Mouse (Mus musculus) midbrain, embryonic 13.5 days (tissue): ENCODE data around the gene Med25. TPM values are rescaled to one million over a fixed set of nuclear protein-coding genes. Genes with fewer than 3 reads are reported as not detected.

Experiments
- ATAC-seq: fragments of 200-750 bp; cut with Nextera tagmentation; 2 replicates; pipeline ENCODE4 v1.8.0; 2017; ENCODE audit warnings: mild to moderate bottlenecking, moderate TSS enrichment, moderate library complexity
- H3K27ac ChIP-seq: fragments of 300-500 bp; sonication (generic); 2 replicates; pipeline ENCODE4 v1.5.1; 2015; ENCODE audit warnings: inconsistent platforms, mild to moderate bottlenecking, moderate library complexity
- H3K27me3 ChIP-seq: fragments of 300-500 bp; sonication (generic); 2 replicates; pipeline ENCODE4 v1.6.1; 2015; ENCODE audit warnings: mild to moderate bottlenecking, inconsistent platforms
- H3K36me3 ChIP-seq: fragments of 300-500 bp; sonication (generic); 2 replicates; pipeline ENCODE4 v1.6.1; 2015; ENCODE audit warnings: mild to moderate bottlenecking, inconsistent platforms
- H3K4me1 ChIP-seq: fragments of 300-500 bp; sonication (generic); replicated peaks from 2 replicates; pipeline ENCODE4 v1.6.1; 2015; ENCODE audit warnings: inconsistent platforms
- H3K4me2 ChIP-seq: fragments of 300-500 bp; sonication (generic); replicated peaks from 2 replicates; pipeline ENCODE4 v1.6.1; 2015; ENCODE audit warnings: moderate library complexity, mild to moderate bottlenecking, inconsistent platforms
- H3K4me3 ChIP-seq: fragments of 300-500 bp; sonication (generic); replicated peaks from 2 replicates; pipeline ENCODE4 v1.5.1; 2015; ENCODE audit warnings: mild to moderate bottlenecking, inconsistent platforms
- H3K9ac ChIP-seq: fragments of 300-500 bp; sonication (generic); replicated peaks from 2 replicates; pipeline ENCODE4 v1.6.1; 2015; ENCODE audit warnings: mild to moderate bottlenecking, inconsistent platforms
- H3K9me3 ChIP-seq: fragments of 300-500 bp; sonication (generic); 2 replicates; pipeline ENCODE4 v1.6.1; 2016; ENCODE audit warnings: mild to moderate bottlenecking, inconsistent platforms
- WGBS: fragments of 180-500 bp; shearing (Covaris S2); methylation state at CpG from one replicate; pipeline ENCODE4 v1.1.7; 2015; 5-methylcytosine and 5-hydroxymethylcytosine counted together
- polyA plus RNA-seq: library from polyadenylated mRNA; unstranded; fragments of >200 nt; fragmentation: Nextera tagmentation; extraction: Ambion mirVana; gene quantifications from 2 replicates; pipeline ENCODE4 v1.2.1, GENCODE M21; 2015

The Med25 gene
- polyA plus RNA-seq, 1 experiment from 2014 or later, result 162 TPM

- H3K9me3 ChIP-seq, result no peaks in the 10 kb centered on the region
- H3K9ac ChIP-seq, result no peak overlapping the region
- no peak overlapping the region for H3K4me3 ChIP-seq
- no peaks in the 10 kb centered on the region for H3K27me3 ChIP-seq
- no peak for ATAC-seq
- H3K4me2 ChIP-seq, result no peak overlapping the region
- 91% methylated on average over 15 of the region's 15 CpGs for WGBS
- H3K36me3 ChIP-seq, result peaks cover 98% of the 10 kb centered on the region
- no peak overlapping the region for H3K27ac ChIP-seq
- H3K4me1 ChIP-seq, result no peaks in the 10 kb centered on the region
Measured at GRCm38 (mm10) chr7:44908706-44909476, 16.4 kb upstream of the Med25 start.

GRCm38 (mm10) chr7:44905430-44905829 lies 12.9 kb upstream of the Med25 start:
- peaks cover 98% of the 10 kb centered on the region for H3K36me3 ChIP-seq
- no peak overlapping the region for H3K4me2 ChIP-seq
- H3K9ac ChIP-seq, result no peak overlapping the region
- no peaks in the 10 kb centered on the region for H3K9me3 ChIP-seq
- no peak for ATAC-seq
- H3K4me3 ChIP-seq, result no peak overlapping the region
- whole genome bisulfite sequencing, result 92% methylated on average over 20 of the region's 20 CpGs
- no peak overlapping the region for H3K27ac ChIP-seq
- H3K27me3 ChIP-seq, result no peaks in the 10 kb centered on the region
- peaks cover 15% of the 10 kb centered on the region for H3K4me1 ChIP-seq

GRCm38 (mm10) chr7:44901230-44901722 lies 8.8 kb upstream of the Med25 start:
- peak overlapping the region; percentile 47; the same call in 1 of the 2 replicates for H3K27ac ChIP-seq
- no peaks in the 10 kb centered on the region for H3K27me3 ChIP-seq
- peak overlapping the region; percentile 49 for H3K9ac ChIP-seq
- 14% methylated on average over 21 of the region's 21 CpGs for WGBS
- peak; percentile 31; the same call in 1 of the 2 replicates for ATAC-seq
- H3K4me1 ChIP-seq, result peaks cover 44% of the 10 kb centered on the region
- H3K4me2 ChIP-seq, result peak overlapping the region; percentile 46
- peaks cover 76% of the 10 kb centered on the region for H3K36me3 ChIP-seq
- H3K4me3 ChIP-seq, result peak overlapping the region; percentile 18
- H3K9me3 ChIP-seq, result no peaks in the 10 kb centered on the region

- no peak overlapping the region for H3K4me2 ChIP-seq
- no peak for ATAC-seq
- peak overlapping the region; percentile 36; the same call in 1 of the 2 replicates for H3K27ac ChIP-seq
- 83% methylated on average over 11 of the region's 11 CpGs for WGBS
- H3K9ac ChIP-seq, result 0 out of 2 replicates have a peak overlapping the region, but pooled peaks have one; percentile 14
- H3K9me3 ChIP-seq, result no peaks in the 10 kb centered on the region
- H3K36me3 ChIP-seq, result peaks cover 69% of the 10 kb centered on the region
- no peaks in the 10 kb centered on the region for H3K27me3 ChIP-seq
- H3K4me1 ChIP-seq, result peaks cover 46% of the 10 kb centered on the region
- H3K4me3 ChIP-seq, result no peak overlapping the region
Measured at GRCm38 (mm10) chr7:44900632-44901031, 8.1 kb upstream of the Med25 start.

GRCm38 (mm10) chr7:44898607-44899006 lies 6.1 kb upstream of the Med25 start:
- no peaks in the 10 kb centered on the region for H3K27me3 ChIP-seq
- H3K9ac ChIP-seq, result peak overlapping the region; percentile 39; the same call in 1 of the 2 replicates
- WGBS, result 44% methylated on average over 19 of the region's 19 CpGs
- H3K4me1 ChIP-seq, result peaks cover 63% of the 10 kb centered on the region
- H3K36me3 ChIP-seq, result peaks cover 49% of the 10 kb centered on the region
- H3K9me3 ChIP-seq, result no peaks in the 10 kb centered on the region
- no peak for ATAC-seq
- H3K4me2 ChIP-seq, result 0 out of 2 replicates have a peak overlapping the region, but pooled peaks have one; percentile 20
- H3K4me3 ChIP-seq, result no peak overlapping the region
- no peak overlapping the region for H3K27ac ChIP-seq

GRCm38 (mm10) chr7:44896499-44896898 lies 4.0 kb upstream of the Med25 start:
- WGBS, result 27% methylated on average over 10 of the region's 10 CpGs

GRCm38 (mm10) chr7:44895593-44896434 lies 3.3 kb upstream of the Med25 start, which contains the start of gene Fuz:
Fuz (plus strand) TSS chr7:44896079.
- peak within 1 kb of the TSS; percentile 95 for H3K27ac ChIP-seq
- under 1% methylated on average over 34 of the region's 34 CpGs for WGBS
- H3K9me3 ChIP-seq, result no peaks in the 10 kb centered on the region
- peak within 1 kb of the TSS; percentile 56 for H3K4me3 ChIP-seq
- H3K36me3 ChIP-seq, result peaks cover 23% of the 10 kb centered on the region
- peak; percentile 76 for ATAC-seq
- H3K27me3 ChIP-seq, result no peaks in the 10 kb centered on the region
- H3K9ac ChIP-seq, result peak within 1 kb of the TSS; percentile 71
- H3K4me2 ChIP-seq, result peak within 1 kb of the TSS; percentile 82
- peaks cover 68% of the 10 kb centered on the region for H3K4me1 ChIP-seq

More at GRCm38 (mm10) chr7:44896499-44896898, 4.0 kb upstream of the Med25 start:
- ATAC-seq, result no peak
- H3K4me2 ChIP-seq, result peak overlapping the region; percentile 82
- H3K4me1 ChIP-seq, result peaks cover 68% of the 10 kb centered on the region
- peak overlapping the region; percentile 95 for H3K27ac ChIP-seq
- H3K9ac ChIP-seq, result peak overlapping the region; percentile 71
- peak overlapping the region; percentile 56 for H3K4me3 ChIP-seq
- H3K9me3 ChIP-seq, result no peaks in the 10 kb centered on the region
- H3K36me3 ChIP-seq, result peaks cover 28% of the 10 kb centered on the region
- no peaks in the 10 kb centered on the region for H3K27me3 ChIP-seq

- Histone ChIP-seq H3K9ac (peak overlapping the region; percentile 28; the same call in 1 of the 2 replicates), H3K36me3 (peaks cover 23% of the 10 kb centered on the region), H3K4me2 (peak overlapping the region; percentile 82), H3K9me3 (no peaks in the 10 kb centered on the region), H3K27me3 (no peaks in the 10 kb centered on the region), H3K4me1 (peaks cover 68% of the 10 kb centered on the region), H3K27ac (peak overlapping the region; percentile 95), H3K4me3 (peak overlapping the region; percentile 56)
- no peak; the same call in 1 of the 2 replicates for ATAC-seq
- WGBS, result 23% methylated on average over 7 of the region's 7 CpGs
Measured at GRCm38 (mm10) chr7:44895206-44895592, 2.7 kb upstream of the Med25 start.

GRCm38 (mm10) chr7:44894175-44894574 lies 1.7 kb upstream of the Med25 start:
- peaks cover 76% of the 10 kb centered on the region for H3K4me1 ChIP-seq
- no peaks in the 10 kb centered on the region for H3K9me3 ChIP-seq
- no peak for ATAC-seq
- no peaks in the 10 kb centered on the region for H3K27me3 ChIP-seq
- peaks cover 20% of the 10 kb centered on the region for H3K36me3 ChIP-seq
- H3K27ac ChIP-seq, result peak overlapping the region; percentile 95
- H3K9ac ChIP-seq, result no peak overlapping the region
- 94% methylated on average over 3 of the region's 3 CpGs for WGBS
- no peak overlapping the region for H3K4me3 ChIP-seq
- no peak overlapping the region; the same call in 1 of the 2 replicates for H3K4me2 ChIP-seq

GRCm38 (mm10) chr7:44893197-44893596 lies 685 bp upstream of the Med25 start:
- Histone ChIP-seq H3K4me2 (peak overlapping the region; percentile 98), H3K9ac (0 out of 2 replicates have a peak overlapping the region, but pooled peaks have one; percentile 39), H3K27me3 (no peaks in the 10 kb centered on the region), H3K4me3 (peak overlapping the region; percentile 82), H3K27ac (peak overlapping the region; percentile 95), H3K36me3 (peaks cover 23% of the 10 kb centered on the region), H3K9me3 (no peaks in the 10 kb centered on the region), H3K4me1 (peaks cover 78% of the 10 kb centered on the region)
- 2% methylated on average over 8 of the region's 8 CpGs for WGBS
- ATAC-seq, result no peak

- H3K4me3 ChIP-seq, result peak overlapping the region; percentile 82
- peaks cover 31% of the 10 kb centered on the region for H3K36me3 ChIP-seq
- H3K27me3 ChIP-seq, result no peaks in the 10 kb centered on the region
- H3K4me1 ChIP-seq, result peaks cover 69% of the 10 kb centered on the region
- peak overlapping the region; percentile 98 for H3K4me2 ChIP-seq
- ATAC-seq, result no peak
- WGBS, result 15% methylated on average over 6 of the region's 6 CpGs
- H3K9me3 ChIP-seq, result no peaks in the 10 kb centered on the region
- peak overlapping the region; percentile 89 for H3K9ac ChIP-seq
- H3K27ac ChIP-seq, result peak overlapping the region; percentile 97
Measured at GRCm38 (mm10) chr7:44891611-44892010, 901 bp downstream of the Med25 start.
